Mouse (Mus musculus) forebrain, embryonic 12.5 days (tissue): ENCODE results near the gene Slirp. TPM values are rescaled to one million over a fixed set of nuclear protein-coding genes. Genes with fewer than 3 reads are reported as not detected.

Experiments used
- ATAC-seq: fragments of 200-750 bp; cut with Nextera tagmentation; 2 replicates; pipeline ENCODE4 v1.8.0; 2017; ENCODE audit warnings: moderate TSS enrichment; ENCODE audit not compliant: low FRiP score
- H3K27ac ChIP-seq: fragments of 300-500 bp; sonication (generic); 2 replicates; pipeline ENCODE4 v1.5.1; 2016; ENCODE audit warnings: mild to moderate bottlenecking
- H3K27me3 ChIP-seq: fragments of 300-500 bp; sonication (generic); 2 replicates; pipeline ENCODE4 v1.6.1; 2016; ENCODE audit warnings: mild to moderate bottlenecking
- H3K36me3 ChIP-seq: fragments of 300-500 bp; sonication (generic); replicated peaks from 2 replicates; pipeline ENCODE4 v1.6.1; 2016; ENCODE audit warnings: mild to moderate bottlenecking
- H3K4me1 ChIP-seq: fragments of 300-500 bp; sonication (generic); 2 replicates; pipeline ENCODE4 v1.6.1; 2016
- H3K4me2 ChIP-seq: fragments of 300-500 bp; sonication (generic); 2 replicates; pipeline ENCODE4 v1.6.1; 2016; ENCODE audit warnings: mild to moderate bottlenecking, moderate library complexity
- H3K4me3 ChIP-seq: fragments of 300-500 bp; sonication (generic); replicated peaks from 2 replicates; pipeline ENCODE4 v1.5.1; 2016; ENCODE audit warnings: mild to moderate bottlenecking
- H3K9ac ChIP-seq: fragments of 300-500 bp; sonication (generic); 2 replicates; pipeline ENCODE4 v1.6.1; 2016; ENCODE audit warnings: mild to moderate bottlenecking
- H3K9me3 ChIP-seq: fragments of 300-500 bp; sonication (generic); 2 replicates; pipeline ENCODE4 v1.6.1; 2016
- WGBS: fragments of 180-500 bp; shearing (Covaris S2); methylation state at CpG from one replicate; pipeline ENCODE4 v1.1.7; 2016; 5-methylcytosine and 5-hydroxymethylcytosine counted together
- polyA plus RNA-seq: library from polyadenylated mRNA; unstranded; fragments of >200 nt; fragmentation: Nextera tagmentation; extraction: Ambion mirVana; gene quantifications from 2 replicates; pipeline ENCODE4 v1.2.1, GENCODE M21; 2016

The Slirp gene
- 283 and 293 TPM in 2 replicates for polyA plus RNA-seq

DNA sequence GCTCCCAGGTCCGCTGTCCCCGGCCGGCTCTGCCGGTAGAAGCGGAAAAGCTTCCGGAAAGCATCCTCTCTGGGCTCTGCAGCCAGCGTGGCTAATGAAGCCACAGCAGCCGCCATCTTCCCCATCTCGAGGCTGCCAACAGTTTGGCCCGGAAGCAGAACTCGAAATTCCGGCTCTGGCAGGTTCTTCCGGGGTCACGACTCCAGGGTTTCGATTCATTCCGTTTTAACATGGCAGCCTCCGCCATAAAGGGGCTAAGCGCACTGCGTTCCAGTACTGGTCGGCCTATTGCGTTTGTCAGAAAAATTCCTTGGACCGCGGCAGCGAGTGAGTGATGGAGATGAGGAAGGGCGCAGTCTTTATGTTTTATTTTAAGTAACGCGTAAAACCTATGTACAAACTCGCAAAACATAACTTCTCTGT lies at the start of gene Slirp, which contains the start of gene Alkbh1:
Gene Slirp, plus strand, starts transcription at position 197 of the 423 bp plus-strand sequence.
Gene Alkbh1, minus strand, starts transcription at position 318 of the 423 bp plus-strand sequence.
- H3K4me3 ChIP-seq: peak within 1 kb of the TSS; percentile 96
- no peaks in the 10 kb centered on the region for H3K9me3 ChIP-seq
- no peaks in the 10 kb centered on the region for H3K27me3 ChIP-seq
- peaks cover 48% of the 10 kb centered on the region for H3K36me3 ChIP-seq
- under 1% methylated on average over 28 of the region's 28 CpGs for WGBS
- peak within 1 kb of the TSS; percentile 77 for H3K4me2 ChIP-seq
- H3K9ac ChIP-seq: peak within 1 kb of the TSS; percentile 89
- H3K27ac ChIP-seq: peak within 1 kb of the TSS; percentile 89
- peak; percentile 95 for ATAC-seq
- peaks cover 25% of the 10 kb centered on the region for H3K4me1 ChIP-seq

DNA sequence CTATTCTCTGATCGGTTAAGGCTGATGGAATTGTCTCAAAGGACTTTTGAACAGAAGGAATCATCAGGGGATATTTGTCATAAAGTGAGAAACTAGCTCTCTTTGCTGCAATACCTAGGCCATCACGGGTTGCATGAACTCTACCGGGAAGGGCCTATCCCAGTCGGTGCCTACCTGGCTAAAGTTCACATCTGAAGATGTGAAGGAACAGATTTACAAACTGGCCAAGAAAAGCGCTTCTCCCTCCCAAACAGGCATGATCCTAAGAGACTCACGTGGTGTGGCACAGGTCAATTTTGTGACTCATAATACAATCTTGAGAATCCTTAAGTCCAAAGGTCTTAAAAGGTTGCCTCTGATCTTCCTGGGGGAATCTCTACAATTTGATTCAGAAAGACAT lies 49.4 kb upstream of the Slirp start:
- Histone ChIP-seq H3K9me3 (no peaks in the 10 kb centered on the region), H3K27ac (no peak overlapping the region), H3K27me3 (no peaks in the 10 kb centered on the region), H3K4me1 (no peaks in the 10 kb centered on the region), H3K36me3 (no peaks in the 10 kb centered on the region), H3K4me2 (no peak overlapping the region), H3K9ac (no peak overlapping the region), H3K4me3 (no peak overlapping the region)
- WGBS: 83% methylated on average over 6 of the region's 6 CpGs
- no peak for ATAC-seq

GRCm38 (mm10) chr12:87397126-87397525 lies 46.6 kb upstream of the Slirp start:
- H3K4me2 ChIP-seq: no peak overlapping the region
- WGBS: 84% methylated on average over 3 of the region's 4 CpGs
- no peak overlapping the region for H3K9ac ChIP-seq
- no peaks in the 10 kb centered on the region for H3K4me1 ChIP-seq
- H3K4me3 ChIP-seq: no peak overlapping the region
- H3K27me3 ChIP-seq: no peaks in the 10 kb centered on the region
- no peak for ATAC-seq
- no peaks in the 10 kb centered on the region for H3K9me3 ChIP-seq
- no peak overlapping the region for H3K27ac ChIP-seq
- H3K36me3 ChIP-seq: no peaks in the 10 kb centered on the region

- ATAC-seq: no peak
- WGBS: 73% methylated on average over 4 of the region's 4 CpGs
- no peaks in the 10 kb centered on the region for H3K36me3 ChIP-seq
- H3K4me3 ChIP-seq: no peak overlapping the region
- no peaks in the 10 kb centered on the region for H3K4me1 ChIP-seq
- no peak overlapping the region for H3K9ac ChIP-seq
- no peak overlapping the region for H3K27ac ChIP-seq
- H3K27me3 ChIP-seq: no peaks in the 10 kb centered on the region
- H3K4me2 ChIP-seq: no peak overlapping the region
- H3K9me3 ChIP-seq: no peaks in the 10 kb centered on the region
Observed at GRCm38 (mm10) chr12:87397811-87398417, 45.8 kb upstream of the Slirp start.

DNA sequence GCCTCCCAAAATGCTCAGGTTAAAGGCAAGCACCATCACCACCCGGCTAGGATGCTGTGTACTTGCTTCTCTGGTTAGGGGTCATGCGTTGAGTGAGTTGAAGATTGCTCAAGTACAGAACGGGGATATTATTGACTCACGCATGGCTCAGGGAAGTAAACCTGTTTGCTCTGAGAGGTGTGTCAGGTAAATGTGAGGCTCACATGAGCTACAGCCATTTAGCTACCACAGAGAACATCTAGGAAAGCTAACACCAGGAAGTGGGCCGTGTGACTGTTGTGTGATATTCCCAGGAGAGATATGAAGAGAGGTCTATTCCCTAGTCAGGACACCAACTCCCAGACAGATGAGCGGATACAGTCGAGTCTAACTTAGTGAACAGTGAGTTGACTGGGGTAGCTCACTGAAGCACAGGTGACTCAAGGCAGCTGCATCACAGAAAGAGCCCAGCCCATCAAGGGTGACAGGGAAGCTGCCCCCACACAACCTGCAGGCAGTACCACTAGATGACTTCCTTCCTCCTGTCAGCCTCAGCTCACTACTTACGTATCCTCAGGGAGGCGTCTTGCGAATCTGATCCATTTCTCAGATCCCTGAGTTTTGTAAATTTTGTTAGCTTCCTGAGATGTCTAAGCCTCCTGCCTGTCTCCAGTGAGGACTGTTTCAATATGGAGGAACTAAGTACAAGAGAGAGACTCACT lies 44.4 kb upstream of the Slirp start:
- WGBS: 92% methylated on average over 10 of the region's 10 CpGs

DNA sequence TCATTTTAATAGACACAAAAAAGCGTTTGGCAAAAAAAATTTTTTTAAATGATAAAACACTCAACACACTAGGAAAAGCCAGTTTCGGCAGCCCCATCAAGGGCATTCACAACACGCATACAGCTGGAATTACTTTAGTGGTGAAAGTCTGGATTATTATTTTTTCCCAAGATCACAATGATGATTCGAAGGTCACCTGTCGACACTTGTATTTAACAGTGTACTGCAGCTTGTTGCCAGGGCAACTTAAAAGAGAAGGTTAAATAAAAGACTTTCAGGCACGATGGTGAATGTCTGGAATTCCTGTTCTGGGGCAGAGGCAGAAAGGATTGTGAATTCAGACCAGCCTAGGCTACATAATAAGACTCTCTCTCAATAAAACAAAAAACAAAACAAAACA lies 41.8 kb upstream of the Slirp start:
- no peak overlapping the region for H3K4me3 ChIP-seq
- no peaks in the 10 kb centered on the region for H3K36me3 ChIP-seq

More for the DNA sequence above, 44.4 kb upstream of the Slirp start:
- Histone ChIP-seq H3K9ac (no peak overlapping the region), H3K36me3 (no peaks in the 10 kb centered on the region), H3K4me1 (no peaks in the 10 kb centered on the region), H3K27ac (no peak overlapping the region), H3K4me3 (no peak overlapping the region), H3K4me2 (no peak overlapping the region), H3K27me3 (no peaks in the 10 kb centered on the region), H3K9me3 (no peaks in the 10 kb centered on the region)
- ATAC-seq: no peak

DNA sequence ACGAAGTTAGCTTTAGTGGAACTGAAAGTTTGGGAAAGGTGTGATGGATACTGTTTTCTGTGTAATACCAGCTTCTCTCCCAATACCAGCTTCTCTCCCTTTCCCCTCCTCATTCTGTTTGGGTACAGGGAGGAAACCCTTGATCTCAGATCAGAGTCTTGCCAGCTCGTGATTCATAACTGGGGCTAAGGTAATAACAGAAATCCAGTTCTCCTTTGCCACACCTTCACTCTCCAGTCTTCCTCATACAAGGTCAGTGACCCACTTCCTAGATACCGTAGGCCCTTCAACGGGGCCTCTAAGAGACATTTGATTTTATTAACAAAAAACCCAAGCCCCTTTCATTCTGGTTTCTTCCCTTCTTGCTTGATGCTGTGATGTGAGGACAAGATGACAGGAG lies 38.5 kb upstream of the Slirp start:
- 90% methylated on average over 4 of the region's 4 CpGs for WGBS
- no peak for ATAC-seq
- no peak overlapping the region for H3K4me3 ChIP-seq
- no peaks in the 10 kb centered on the region for H3K36me3 ChIP-seq
- peaks cover 7% of the 10 kb centered on the region; the same call in 1 of the 2 replicates for H3K4me1 ChIP-seq
- no peaks in the 10 kb centered on the region for H3K27me3 ChIP-seq
- no peak overlapping the region for H3K4me2 ChIP-seq
- no peak overlapping the region for H3K9ac ChIP-seq
- no peaks in the 10 kb centered on the region for H3K9me3 ChIP-seq
- no peak overlapping the region for H3K27ac ChIP-seq

More for the DNA sequence above, 41.8 kb upstream of the Slirp start:
- whole genome bisulfite sequencing: 53% methylated on average over 6 of the region's 6 CpGs
- Histone ChIP-seq H3K9me3 (no peaks in the 10 kb centered on the region), H3K9ac (no peak overlapping the region), H3K27me3 (no peaks in the 10 kb centered on the region), H3K4me1 (no peaks in the 10 kb centered on the region), H3K4me2 (no peak overlapping the region), H3K27ac (no peak overlapping the region)
- no peak for ATAC-seq

- WGBS: 82% methylated on average over 3 of the region's 3 CpGs
- no peak overlapping the region for H3K9ac ChIP-seq
Observed at GRCm38 (mm10) chr12:87405721-87406120, 38.0 kb upstream of the Slirp start.

GRCm38 (mm10) chr12:87407869-87408605 lies 35.7 kb upstream of the Slirp start:
- no peak for ATAC-seq
- WGBS: 47% methylated on average over 21 of the region's 21 CpGs
- Histone ChIP-seq H3K9me3 (no peaks in the 10 kb centered on the region), H3K27me3 (no peaks in the 10 kb centered on the region), H3K36me3 (no peaks in the 10 kb centered on the region), H3K4me1 (peaks cover 7% of the 10 kb centered on the region; the same call in 1 of the 2 replicates), H3K4me2 (no peak overlapping the region), H3K4me3 (no peak overlapping the region), H3K9ac (no peak overlapping the region), H3K27ac (no peak overlapping the region)

More at GRCm38 (mm10) chr12:87405721-87406120, 38.0 kb upstream of the Slirp start:
- Histone ChIP-seq H3K27ac (no peak overlapping the region), H3K9me3 (no peaks in the 10 kb centered on the region), H3K4me2 (no peak overlapping the region), H3K4me3 (no peak overlapping the region), H3K36me3 (no peaks in the 10 kb centered on the region), H3K4me1 (peaks cover 7% of the 10 kb centered on the region; the same call in 1 of the 2 replicates), H3K27me3 (no peaks in the 10 kb centered on the region)
- no peak for ATAC-seq

DNA sequence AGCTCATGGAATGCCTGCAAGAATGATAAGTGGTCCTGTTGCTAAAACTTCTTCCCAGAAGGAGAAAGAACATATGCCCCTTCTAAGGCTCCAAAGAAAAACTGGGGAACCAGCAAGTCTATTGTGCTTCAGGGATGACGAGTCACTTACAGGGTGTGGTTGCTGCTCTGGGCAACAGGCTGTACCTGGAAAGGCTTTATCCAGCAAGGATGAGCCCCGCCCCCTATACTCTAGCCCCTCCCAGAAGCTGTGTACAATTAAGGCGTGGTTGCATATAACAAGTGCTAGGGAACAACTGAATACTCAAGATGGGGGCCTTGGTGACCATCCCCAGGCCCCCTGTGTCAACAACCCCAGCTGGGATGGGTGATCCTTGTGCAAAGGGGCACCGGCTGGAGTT lies 34.6 kb upstream of the Slirp start:
- Histone ChIP-seq H3K36me3 (no peaks in the 10 kb centered on the region), H3K9ac (no peak overlapping the region), H3K9me3 (no peaks in the 10 kb centered on the region), H3K4me3 (no peak overlapping the region), H3K4me1 (peaks cover 7% of the 10 kb centered on the region; the same call in 1 of the 2 replicates), H3K27me3 (no peaks in the 10 kb centered on the region), H3K27ac (no peak overlapping the region), H3K4me2 (no peak overlapping the region)
- no peak for ATAC-seq
- 86% methylated on average over 4 of the region's 4 CpGs for WGBS

- Histone ChIP-seq H3K27ac (no peak overlapping the region), H3K9ac (no peak overlapping the region), H3K27me3 (no peaks in the 10 kb centered on the region), H3K9me3 (no peaks in the 10 kb centered on the region), H3K4me3 (no peak overlapping the region), H3K4me2 (no peak overlapping the region), H3K4me1 (peaks cover 7% of the 10 kb centered on the region; the same call in 1 of the 2 replicates), H3K36me3 (no peaks in the 10 kb centered on the region)
- ATAC-seq: no peak
- 61% methylated on average over 7 of the region's 7 CpGs for WGBS
Observed at GRCm38 (mm10) chr12:87410999-87411398, 32.7 kb upstream of the Slirp start.

GRCm38 (mm10) chr12:87413179-87413790 lies 30.4 kb upstream of the Slirp start:
- no peaks in the 10 kb centered on the region for H3K36me3 ChIP-seq
- no peaks in the 10 kb centered on the region for H3K4me1 ChIP-seq
- no peak overlapping the region for H3K4me3 ChIP-seq
- H3K4me2 ChIP-seq: no peak overlapping the region
- no peaks in the 10 kb centered on the region for H3K27me3 ChIP-seq
- ATAC-seq: peak; percentile 67
- H3K9ac ChIP-seq: no peak overlapping the region
- no peak overlapping the region for H3K27ac ChIP-seq
- 21% methylated on average over 4 of the region's 4 CpGs for WGBS
- no peaks in the 10 kb centered on the region for H3K9me3 ChIP-seq
